Mouse (Mus musculus): ENCODE measurements around the gene Adamtsl5. TPM values are rescaled to one million over a fixed set of nuclear protein-coding genes. Genes with fewer than 3 reads are reported as not detected.
A peak's percentile ranks its signal among the peaks of the same experiment; 100 is the strongest.

Adamtsl5 gene
- polyA plus RNA-seq, 1 experiment from 2014 or later, result 0.54 TPM

- WGBS, result 73% methylated on average over 6 of the region's 6 CpGs
- Histone ChIP-seq H3K9ac (ENCODE audit: low read depth, low read length) (no peak overlapping the region), H3K27me3 (ENCODE audit: control insufficient read depth, insufficient read depth, low read length) (peaks cover 2% of the 10 kb centered on the region; the same call in 1 of the 2 replicates), H3K4me3 (ENCODE audit: low read depth, low read length) (no peak overlapping the region), H3K27ac (ENCODE audit: low read depth, low read length) (no peak overlapping the region), H3K9me3 (ENCODE audit: control insufficient read depth, low read length) (no peaks in the 10 kb centered on the region), H3K36me3 (ENCODE audit: control insufficient read depth, insufficient read depth, low read length) (0 out of 2 replicates have a peak, but pooled peaks cover 1% of the 10 kb centered on the region), H3K4me1 (replicated peaks; ENCODE audit: control insufficient read depth, insufficient read depth, low read length) (0 out of 2 replicates have a peak, but pooled peaks cover 7% of the 10 kb centered on the region), H3K4me2 (replicated peaks; ENCODE audit: low read depth, low read length) (no peak overlapping the region)
- DNase-seq (ENCODE audit: low spot score), result no peak
- ATAC-seq (ENCODE audit: low FRiP score), result no peak
Observed at GRCm38 (mm10) chr10:80321014-80321669, 27.1 kb downstream of the Adamtsl5 start.

DNA sequence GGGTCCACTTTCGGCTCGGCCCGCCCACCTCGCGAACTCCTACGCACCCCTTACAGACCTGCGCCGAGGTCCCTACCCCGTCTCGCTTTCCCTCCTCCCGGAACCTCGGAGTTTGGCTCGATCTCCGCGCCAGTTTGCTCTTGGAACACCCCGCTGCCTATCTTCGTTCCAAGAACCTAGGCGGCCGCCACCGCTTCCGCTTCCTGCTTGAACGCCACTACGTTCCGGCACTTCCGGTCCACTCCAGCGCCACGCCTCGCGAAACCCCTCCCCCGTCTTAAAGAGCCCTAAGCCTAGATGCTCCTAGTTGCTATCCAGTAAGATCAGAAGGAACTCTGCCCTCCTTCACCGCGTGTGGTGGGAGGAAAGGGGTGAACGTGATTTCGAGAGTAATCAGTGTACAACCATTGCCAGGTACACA lies 27.9 kb downstream of the Adamtsl5 start, which contains the start of gene 2310011J03Rik:
Gene 2310011J03Rik (minus strand): TSS at position 198 of the 421 bp plus-strand sequence.
- Histone ChIP-seq H3K4me1 (replicated peaks; ENCODE audit: control insufficient read depth, insufficient read depth, low read length) (peaks cover 12% of the 10 kb centered on the region; the same call in 1 of the 2 replicates), H3K27me3 (ENCODE audit: control insufficient read depth, insufficient read depth, low read length) (peaks cover 5% of the 10 kb centered on the region; the same call in 1 of the 2 replicates), H3K27ac (ENCODE audit: low read depth, low read length) (no peak within 1 kb of the TSS), H3K4me3 (ENCODE audit: low read depth, low read length) (peak within 1 kb of the TSS; percentile 77), H3K9me3 (ENCODE audit: control insufficient read depth, low read length) (no peaks in the 10 kb centered on the region), H3K4me2 (replicated peaks; ENCODE audit: low read depth, low read length) (peak within 1 kb of the TSS; percentile 73), H3K9ac (ENCODE audit: low read depth, low read length) (peak within 1 kb of the TSS; percentile 70), H3K36me3 (ENCODE audit: control insufficient read depth, insufficient read depth, low read length) (0 out of 2 replicates have a peak, but pooled peaks cover 2% of the 10 kb centered on the region)
- peak; percentile 46; the same call in 1 of the 2 replicates for ATAC-seq (ENCODE audit: low FRiP score)
- peak; percentile 94 for DNase-seq (ENCODE audit: low spot score)
- 2% methylated on average over 33 of the region's 34 CpGs for WGBS

DNA sequence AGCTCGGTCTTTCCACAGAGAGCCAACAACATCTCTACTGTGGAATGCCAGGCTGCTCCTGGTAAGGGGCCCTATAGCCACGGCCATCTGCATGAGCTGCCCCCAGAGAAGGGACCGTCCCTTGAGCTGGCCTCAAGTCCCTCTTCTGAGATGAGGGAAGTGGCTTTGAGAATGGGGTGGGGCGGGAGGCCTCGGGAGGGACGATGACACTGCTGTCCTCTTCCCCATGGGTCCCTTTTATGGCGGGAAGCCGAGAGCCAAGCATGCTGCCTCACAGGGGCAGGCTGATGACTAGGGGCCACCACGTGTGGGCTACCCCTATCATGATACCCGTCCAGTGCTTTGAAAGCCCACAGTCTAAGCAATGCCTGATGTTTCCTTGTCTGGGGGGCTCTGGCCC lies 31.2 kb downstream of the Adamtsl5 start:
- no peak overlapping the region for H3K9ac ChIP-seq (ENCODE audit: low read depth, low read length)
- no peak for ATAC-seq (ENCODE audit: low FRiP score)
- peaks cover 23% of the 10 kb centered on the region for H3K27me3 ChIP-seq (ENCODE audit: control insufficient read depth, insufficient read depth, low read length)
- H3K4me2 ChIP-seq (replicated peaks; ENCODE audit: low read depth, low read length), result no peak overlapping the region
- no peak overlapping the region for H3K27ac ChIP-seq (ENCODE audit: low read depth, low read length)
- H3K9me3 ChIP-seq (ENCODE audit: control insufficient read depth, low read length), result no peaks in the 10 kb centered on the region
- H3K4me1 ChIP-seq (replicated peaks; ENCODE audit: control insufficient read depth, insufficient read depth, low read length), result peaks cover 6% of the 10 kb centered on the region; the same call in 1 of the 2 replicates
- DNase-seq (ENCODE audit: low spot score), result no peak
- peaks cover 12% of the 10 kb centered on the region; the same call in 1 of the 2 replicates for H3K36me3 ChIP-seq (ENCODE audit: control insufficient read depth, insufficient read depth, low read length)
- 62% methylated on average over 10 of the region's 10 CpGs for WGBS
- no peak overlapping the region for H3K4me3 ChIP-seq (ENCODE audit: low read depth, low read length)

DNA sequence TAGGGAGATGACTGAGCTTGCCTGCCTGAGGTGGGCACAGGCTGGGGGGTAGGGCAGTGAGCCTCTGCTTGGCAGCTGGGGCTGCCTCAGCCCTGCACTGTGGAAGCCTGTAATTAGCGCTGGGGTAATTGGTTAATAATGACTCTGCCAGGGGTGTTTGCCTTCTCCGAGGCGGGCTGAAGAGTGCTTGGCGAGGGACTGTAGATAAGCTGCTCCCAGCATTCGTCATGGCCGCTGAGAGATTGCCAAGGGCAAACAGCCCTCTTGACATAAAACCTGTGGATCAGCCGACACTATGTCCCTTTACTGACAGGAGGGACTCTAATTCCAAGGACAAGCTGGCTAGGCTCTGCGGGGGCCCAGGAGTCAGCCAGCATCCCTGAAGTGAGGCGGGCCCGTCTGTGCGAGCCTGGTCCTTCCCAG lies 31.8 kb downstream of the Adamtsl5 start:
- H3K4me2 ChIP-seq (replicated peaks; ENCODE audit: low read depth, low read length), result no peak overlapping the region
- no peak for ATAC-seq (ENCODE audit: low FRiP score)
- no peaks in the 10 kb centered on the region for H3K9me3 ChIP-seq (ENCODE audit: control insufficient read depth, low read length)
- no peak overlapping the region for H3K27ac ChIP-seq (ENCODE audit: low read depth, low read length)
- H3K36me3 ChIP-seq (ENCODE audit: control insufficient read depth, insufficient read depth, low read length), result peaks cover 14% of the 10 kb centered on the region
- WGBS, result 38% methylated on average over 11 of the region's 11 CpGs
- no peak overlapping the region; the same call in 1 of the 2 replicates for H3K9ac ChIP-seq (ENCODE audit: low read depth, low read length)
- no peak for DNase-seq (ENCODE audit: low spot score)
- peaks cover 26% of the 10 kb centered on the region for H3K27me3 ChIP-seq (ENCODE audit: control insufficient read depth, insufficient read depth, low read length)
- H3K4me3 ChIP-seq (ENCODE audit: low read depth, low read length), result no peak overlapping the region
- peaks cover 6% of the 10 kb centered on the region; the same call in 1 of the 2 replicates for H3K4me1 ChIP-seq (replicated peaks; ENCODE audit: control insufficient read depth, insufficient read depth, low read length)

DNA sequence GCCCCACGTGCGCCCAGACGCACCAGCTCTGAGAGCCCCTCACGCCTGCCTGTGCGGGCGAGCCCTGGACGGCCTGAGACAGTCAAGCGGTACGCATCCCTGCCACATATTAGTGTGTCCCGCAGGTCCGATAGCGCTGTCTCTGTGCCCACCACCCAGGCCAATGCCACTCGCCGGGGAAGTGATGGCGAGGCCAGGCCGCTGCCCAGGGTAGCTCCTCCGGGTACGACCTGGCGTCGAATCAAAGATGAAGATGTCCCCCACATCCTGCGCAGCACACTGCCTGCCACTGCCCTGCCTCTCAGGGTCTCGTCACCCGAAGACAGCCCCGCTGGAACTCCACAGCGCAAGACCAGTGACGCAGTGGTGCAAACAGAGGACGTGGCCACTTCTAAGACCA lies 32.9 kb downstream of the Adamtsl5 start:
- Histone ChIP-seq H3K27ac (ENCODE audit: low read depth, low read length) (no peak overlapping the region), H3K9ac (ENCODE audit: low read depth, low read length) (no peak overlapping the region), H3K27me3 (ENCODE audit: control insufficient read depth, insufficient read depth, low read length) (peaks cover 27% of the 10 kb centered on the region), H3K4me2 (replicated peaks; ENCODE audit: low read depth, low read length) (no peak overlapping the region), H3K9me3 (ENCODE audit: control insufficient read depth, low read length) (no peaks in the 10 kb centered on the region), H3K36me3 (ENCODE audit: control insufficient read depth, insufficient read depth, low read length) (peaks cover 18% of the 10 kb centered on the region), H3K4me3 (ENCODE audit: low read depth, low read length) (no peak overlapping the region), H3K4me1 (replicated peaks; ENCODE audit: control insufficient read depth, insufficient read depth, low read length) (peaks cover 6% of the 10 kb centered on the region; the same call in 1 of the 2 replicates)
- DNase-seq (ENCODE audit: low spot score), result no peak
- 52% methylated on average over 27 of the region's 27 CpGs for WGBS
- ATAC-seq (ENCODE audit: low FRiP score), result no peak

DNA sequence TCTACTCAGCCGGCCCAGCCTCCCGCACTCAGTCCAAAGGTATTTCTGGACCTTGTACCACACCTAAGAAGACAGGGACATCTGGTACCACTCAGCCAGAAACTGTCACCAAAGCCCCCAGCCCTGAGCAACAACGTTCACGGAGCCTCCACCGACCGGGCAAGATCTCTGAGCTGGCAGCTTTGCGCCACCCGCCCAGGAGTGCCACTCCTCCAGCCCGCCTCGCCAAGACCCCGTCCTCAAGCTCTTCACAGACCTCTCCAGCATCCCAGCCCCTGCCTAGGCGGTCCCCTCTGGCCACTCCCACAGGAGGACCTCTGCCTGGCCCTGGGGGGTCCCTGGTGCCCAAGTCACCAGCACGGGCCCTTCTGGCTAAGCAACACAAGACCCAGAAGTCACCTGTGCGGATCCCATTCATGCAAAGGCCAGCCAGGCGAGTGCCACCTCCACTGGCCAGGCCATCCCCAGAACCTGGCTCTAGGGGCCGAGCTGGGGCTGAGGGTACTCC lies 33.7 kb downstream of the Adamtsl5 start:
- Histone ChIP-seq H3K9ac (ENCODE audit: low read depth, low read length) (no peak overlapping the region), H3K4me1 (replicated peaks; ENCODE audit: control insufficient read depth, insufficient read depth, low read length) (peaks cover 6% of the 10 kb centered on the region; the same call in 1 of the 2 replicates), H3K27ac (ENCODE audit: low read depth, low read length) (no peak overlapping the region), H3K9me3 (ENCODE audit: control insufficient read depth, low read length) (no peaks in the 10 kb centered on the region), H3K36me3 (ENCODE audit: control insufficient read depth, insufficient read depth, low read length) (peaks cover 19% of the 10 kb centered on the region), H3K4me2 (replicated peaks; ENCODE audit: low read depth, low read length) (no peak overlapping the region), H3K4me3 (ENCODE audit: low read depth, low read length) (no peak overlapping the region), H3K27me3 (ENCODE audit: control insufficient read depth, insufficient read depth, low read length) (peaks cover 27% of the 10 kb centered on the region)
- ATAC-seq (ENCODE audit: low FRiP score) (no peak), DNase-seq (ENCODE audit: low spot score) (no peak)
- WGBS, result 50% methylated on average over 16 of the region's 16 CpGs

DNA sequence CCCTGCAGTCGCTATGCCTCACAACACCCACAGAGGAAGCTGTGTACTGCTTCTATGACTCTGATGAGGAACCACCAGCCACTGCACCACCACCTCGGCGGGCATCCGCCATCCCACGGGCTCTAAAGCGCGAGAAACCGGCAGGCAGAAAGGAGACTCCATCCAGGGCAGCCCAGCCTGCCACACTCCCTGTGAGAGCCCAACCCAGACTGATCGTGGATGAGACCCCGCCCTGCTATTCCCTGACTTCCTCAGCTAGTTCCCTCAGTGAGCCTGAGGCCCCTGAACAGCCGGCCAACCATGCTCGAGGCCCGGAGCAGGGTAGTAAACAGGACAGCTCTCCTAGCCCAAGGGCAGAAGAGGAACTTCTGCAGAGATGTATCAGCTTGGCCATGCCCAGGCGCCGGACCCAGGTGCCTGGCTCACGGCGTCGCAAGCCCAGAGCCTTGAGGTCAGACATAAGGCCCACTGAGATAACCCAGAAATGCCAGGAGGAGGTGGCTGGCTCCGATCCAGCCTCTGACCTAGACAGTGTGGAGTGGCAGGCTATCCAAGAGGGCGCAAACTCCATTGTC lies 34.5 kb downstream of the Adamtsl5 start:
- DNase-seq (ENCODE audit: low spot score) (no peak), ATAC-seq (ENCODE audit: low FRiP score) (no peak)
- Histone ChIP-seq H3K9ac (ENCODE audit: low read depth, low read length) (no peak overlapping the region), H3K9me3 (ENCODE audit: control insufficient read depth, low read length) (no peaks in the 10 kb centered on the region), H3K27ac (ENCODE audit: low read depth, low read length) (no peak overlapping the region), H3K4me3 (ENCODE audit: low read depth, low read length) (no peak overlapping the region), H3K27me3 (ENCODE audit: control insufficient read depth, insufficient read depth, low read length) (peaks cover 27% of the 10 kb centered on the region), H3K36me3 (ENCODE audit: control insufficient read depth, insufficient read depth, low read length) (peaks cover 27% of the 10 kb centered on the region), H3K4me1 (replicated peaks; ENCODE audit: control insufficient read depth, insufficient read depth, low read length) (peaks cover 6% of the 10 kb centered on the region; the same call in 1 of the 2 replicates), H3K4me2 (replicated peaks; ENCODE audit: low read depth, low read length) (no peak overlapping the region)
- 56% methylated on average over 20 of the region's 20 CpGs for WGBS

- DNase-seq (ENCODE audit: low spot score), result no peak
- Histone ChIP-seq H3K9ac (ENCODE audit: low read depth, low read length) (no peak overlapping the region), H3K4me3 (ENCODE audit: low read depth, low read length) (no peak overlapping the region)
Observed at GRCm38 (mm10) chr10:80312586-80313504, 35.4 kb downstream of the Adamtsl5 start.

More at GRCm38 (mm10) chr10:80312586-80313504, 35.4 kb downstream of the Adamtsl5 start:
- no peak for ATAC-seq (ENCODE audit: low FRiP score)
- Histone ChIP-seq H3K4me2 (replicated peaks; ENCODE audit: low read depth, low read length) (no peak overlapping the region), H3K9me3 (ENCODE audit: control insufficient read depth, low read length) (no peaks in the 10 kb centered on the region), H3K36me3 (ENCODE audit: control insufficient read depth, insufficient read depth, low read length) (peaks cover 31% of the 10 kb centered on the region), H3K27ac (ENCODE audit: low read depth, low read length) (no peak overlapping the region), H3K27me3 (ENCODE audit: control insufficient read depth, insufficient read depth, low read length) (peaks cover 27% of the 10 kb centered on the region), H3K4me1 (replicated peaks; ENCODE audit: control insufficient read depth, insufficient read depth, low read length) (peaks cover 6% of the 10 kb centered on the region; the same call in 1 of the 2 replicates)
- 65% methylated on average over 54 of the region's 54 CpGs for WGBS

All from hindbrain, embryonic 11.5 days (tissue).